Mouse (Mus musculus): ENCODE data around the gene Eif3c. TPM values are rescaled to one million over a fixed set of nuclear protein-coding genes. Genes with fewer than 3 reads are reported as not detected.

Gene Eif3c
- 100 to 1,000 TPM; 123 to 127 TPM for total RNA-seq (2023)

DNA sequence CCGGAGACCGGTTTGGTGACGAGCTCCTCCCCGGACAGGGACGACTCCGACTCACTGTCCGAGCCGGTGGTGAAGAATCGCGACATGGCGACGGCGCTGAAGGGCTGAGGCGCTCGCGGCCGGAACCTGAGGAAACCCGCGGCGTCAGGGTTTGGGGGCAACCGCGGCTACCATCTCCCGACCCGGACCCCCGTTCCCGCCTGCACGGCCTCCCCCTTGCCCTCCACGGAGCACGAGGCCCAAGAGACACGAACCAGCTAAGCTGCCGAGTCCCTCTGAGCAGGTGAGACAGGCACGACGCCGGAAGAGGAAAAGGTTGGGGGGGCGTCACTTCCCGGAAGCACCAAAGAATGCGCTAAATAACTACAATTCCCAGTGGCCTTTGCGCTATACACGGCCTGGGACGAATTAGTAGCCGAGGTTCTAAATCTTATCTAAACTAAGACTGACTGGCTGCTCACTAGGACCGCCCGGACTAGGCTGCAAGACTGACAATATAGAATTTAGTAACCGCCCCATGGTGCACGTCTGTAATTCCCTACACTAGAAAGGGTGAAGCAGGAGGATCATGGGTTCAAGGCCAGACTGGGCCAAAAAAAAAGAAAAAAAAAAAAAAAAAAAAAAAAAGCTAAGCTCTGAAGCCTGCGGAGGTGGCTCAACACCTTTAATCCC is at the start of gene Eif3c:
Gene Eif3c (minus strand): TSS at position 318 of the 672 bp plus-strand sequence.

DNA sequence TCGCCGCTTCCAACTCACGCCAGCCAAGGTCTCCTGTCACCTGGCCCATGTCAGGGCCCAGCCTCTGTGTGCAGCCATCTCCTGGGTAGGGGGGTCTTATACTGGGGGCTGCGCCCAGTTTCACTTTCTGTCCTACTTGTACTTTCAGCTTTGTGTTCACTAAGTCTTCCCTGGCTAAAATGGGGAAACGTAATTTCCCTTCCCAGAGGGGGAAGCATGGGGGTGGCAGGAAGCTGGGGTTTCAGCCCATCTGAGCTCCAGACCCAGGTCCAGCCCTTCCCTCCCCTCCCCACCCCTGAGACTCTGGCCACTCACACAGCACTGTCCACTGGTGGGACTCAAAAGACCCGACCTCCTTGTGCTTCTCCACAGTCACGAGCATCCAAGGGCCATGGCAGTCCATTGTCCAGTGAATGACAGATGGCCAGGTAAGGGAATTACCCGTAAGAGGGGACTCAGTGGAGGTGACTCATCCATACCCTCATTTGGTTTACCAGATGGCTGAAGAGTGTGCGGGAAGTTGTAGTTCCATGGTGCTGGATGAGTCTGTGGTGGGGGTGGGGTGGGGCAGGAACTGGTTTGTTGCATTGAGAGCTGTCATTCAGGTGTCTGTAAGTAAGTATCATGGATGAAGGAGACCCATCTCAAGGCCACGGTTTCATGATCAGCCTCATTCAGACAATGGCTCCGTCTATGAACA is 28.8 kb upstream of the Eif3c start, which contains the start of gene Il27:
Gene Il27 (minus strand): TSS at position 80 of the 700 bp plus-strand sequence.

DNA sequence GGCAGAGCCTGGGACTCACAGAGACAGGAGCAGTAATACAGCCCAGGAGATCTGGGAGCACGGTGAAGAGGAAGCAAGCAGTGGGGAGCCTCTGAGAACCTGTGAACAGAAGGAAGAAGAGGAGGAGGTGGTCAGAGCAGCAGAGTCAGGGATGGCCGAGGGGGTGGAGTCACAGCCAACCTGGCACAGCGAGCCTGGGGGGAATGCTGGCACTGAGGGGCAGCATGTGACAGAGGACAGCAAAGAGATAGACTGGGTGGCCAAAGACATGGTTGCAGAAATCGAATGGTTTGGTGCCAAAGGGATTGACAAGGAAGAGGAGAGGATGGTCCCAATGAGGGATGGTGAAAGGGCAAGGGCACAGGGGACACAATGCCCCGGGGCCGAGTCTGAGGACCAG is 19.5 kb upstream of the Eif3c start, which contains the start of gene Cln3:
Gene Cln3 (minus strand): TSS at position 101 of the 400 bp plus-strand sequence.

DNA sequence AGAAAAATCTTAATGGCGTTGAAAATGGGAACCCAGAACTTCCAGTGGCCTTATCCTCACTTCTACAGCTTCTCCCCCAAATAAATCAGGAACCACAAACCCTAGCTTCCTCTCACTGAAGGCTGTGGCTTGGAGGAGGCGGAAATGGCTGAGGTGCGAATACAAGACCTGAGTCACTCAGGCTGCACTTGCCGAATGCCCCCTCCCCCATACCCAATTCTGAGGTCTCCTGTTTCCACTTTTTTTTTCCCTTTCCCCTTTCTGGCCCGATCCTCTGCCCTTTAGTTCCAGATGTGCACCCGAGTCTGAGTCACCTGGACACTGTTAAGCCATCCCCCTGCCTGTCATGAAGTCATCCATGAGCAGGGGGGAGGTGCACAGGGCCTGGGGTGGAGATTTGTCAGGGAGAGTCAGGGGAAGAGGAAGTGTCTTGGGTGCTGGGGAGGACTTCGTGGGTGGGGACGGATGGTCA is 18.3 kb upstream of the Eif3c start, which contains the start of gene Apobr:
Gene Apobr (plus strand): TSS at position 437 of the 472 bp plus-strand sequence.

DNA sequence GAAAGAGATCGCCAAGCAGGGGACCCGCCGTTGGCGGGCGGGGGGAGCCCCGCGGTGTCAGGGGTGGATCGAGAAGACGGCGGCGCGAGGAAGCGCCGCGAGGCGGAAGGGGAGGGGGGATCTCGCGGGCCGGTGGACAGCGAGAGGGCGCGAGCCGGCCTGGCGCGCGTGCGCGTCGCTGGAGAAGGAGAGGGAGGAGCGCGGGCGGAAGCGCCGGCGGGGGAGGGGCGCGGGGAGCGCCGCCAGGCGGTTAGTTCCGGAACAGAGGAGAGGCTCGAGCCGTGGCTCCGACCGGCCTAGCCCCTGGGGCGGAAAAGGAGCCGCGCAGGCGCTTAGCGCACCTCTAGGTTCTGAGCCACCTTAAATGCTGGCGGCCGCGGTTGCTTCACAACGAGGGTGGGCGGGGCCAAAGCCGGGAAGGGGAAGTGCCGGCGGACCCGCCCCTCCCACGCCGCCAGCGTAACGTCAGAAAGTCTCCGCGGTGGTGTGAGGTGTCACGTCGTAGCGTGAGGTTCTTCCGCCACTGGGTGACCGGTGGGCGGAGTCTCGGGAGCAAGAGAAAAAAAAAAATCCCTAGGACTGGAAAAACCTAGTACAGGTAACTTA is 62.8 kb downstream of the Eif3c start, which contains the start of gene Atxn2l:
Gene Atxn2l (minus strand): TSS at position 165 of the 606 bp plus-strand sequence.

Other genes starting within 250 kb of the Eif3c start
- 1 to 10 TPM; 2.2 to 3.6 TPM for gene Lat, start 196.8 kb downstream of the Eif3c start, total RNA-seq (2023)
- 10 to 100 TPM; 49.8 to 66.4 TPM for gene Spns1, start 189.0 kb downstream of the Eif3c start, total RNA-seq (2023)
- gene Nfatc2ip, start 169.7 kb downstream of the Eif3c start, total RNA-seq (2023), result 10 to 100 TPM; 10.2 to 11.0 TPM
- gene Cd19, start 151.5 kb downstream of the Eif3c start, total RNA-seq (2023), result 1 to 10 TPM in 1 of 2 experiments, under 1 TPM in 1; 0.97 to 4.1 TPM
- gene Rabep2, start 137.7 kb downstream of the Eif3c start, total RNA-seq (2023), result 10 to 100 TPM; 24.3 to 33.5 TPM
- gene Atp2a1, start 103.3 kb downstream of the Eif3c start, total RNA-seq (2023), result 1 to 10 TPM; 1.9 to 3.2 TPM
- 10 to 100 TPM; 36.6 to 38.8 TPM for gene Sh2b1, start 91.0 kb downstream of the Eif3c start, total RNA-seq (2023)
- 10 to 100 TPM; 34.1 to 35.5 TPM for gene Tufm, start 79.0 kb downstream of the Eif3c start, total RNA-seq (2023)
- gene Atxn2l, start 63.0 kb downstream of the Eif3c start, total RNA-seq (2023), result 100 to 1,000 TPM; 169 to 183 TPM
- gene Apobr, start 18.5 kb upstream of the Eif3c start, total RNA-seq (2023), result 100 to 1,000 TPM; 108 to 125 TPM
- 100 to 1,000 TPM; 241 to 250 TPM for gene Cln3, start 19.4 kb upstream of the Eif3c start, total RNA-seq (2023)
- 10 to 100 TPM; 10.8 to 13.3 TPM for gene Il27, start 28.5 kb upstream of the Eif3c start, total RNA-seq (2023)
- 10 to 100 TPM; 83.7 to 95.7 TPM for gene Nupr1, start 64.5 kb upstream of the Eif3c start, total RNA-seq (2023)
- gene Sgf29, start 82.9 kb upstream of the Eif3c start, total RNA-seq (2023), result 10 to 100 TPM; 31.8 to 41.5 TPM
- gene Sult1a1, start 110.0 kb upstream of the Eif3c start, total RNA-seq (2023), result 1 to 10 TPM; 5.7 to 6.0 TPM
- 100 to 1,000 TPM; 104 to 129 TPM for gene Bola2, start 129.0 kb upstream of the Eif3c start, total RNA-seq (2023)
- 10 to 100 TPM; 12.0 to 12.3 TPM for gene Slx1b, start 129.4 kb upstream of the Eif3c start, total RNA-seq (2023)
- 1,000 to 10,000 TPM; 1,489 to 1,521 TPM for gene Coro1a, start 141.4 kb upstream of the Eif3c start, total RNA-seq (2023)
- 100 to 1,000 TPM; 148 to 156 TPM for gene Mapk3, start 193.2 kb upstream of the Eif3c start, total RNA-seq (2023)
- 10 to 100 TPM; 22.0 to 22.2 TPM for gene Gdpd3, start 199.9 kb upstream of the Eif3c start, total RNA-seq (2023)
- 100 to 1,000 TPM; 256 to 258 TPM for gene Ypel3, start 210.5 kb upstream of the Eif3c start, total RNA-seq (2023)
- 1 to 10 TPM; 6.9 to 8.2 TPM for gene Tbx6, start 215.1 kb upstream of the Eif3c start, total RNA-seq (2023)
- 100 to 1,000 TPM; 218 to 242 TPM for gene Ppp4c, start 226.1 kb upstream of the Eif3c start, total RNA-seq (2023)
- gene Fam57b, start 231.3 kb upstream of the Eif3c start, total RNA-seq (2023), result not detected

Measured in monocyte, adult 59 days (primary cell).